Mouse (Mus musculus): Measurements from ENCODE around the gene Cfap157.

Cfap157 gene

GRCm38 (mm10) chr2:32784048-32784681 is at the start of gene Cfap157:
TSS of gene Cfap157 (minus strand) at chr2:32784428.
- in situ Hi-C loops (cut with MboI; ENCODE audit: low pct_unique_long_range_greater_than_20kb in 1 of 2, low sequenced_read_pairs in 2 of 2, unreplicated experiment in 1 of 2): loop anchor here in 1 of 2 experiments (5.0 kb wide), 1 partner anchor 68 kb away; no protein-coding TSS in a partner anchor

- in situ Hi-C loops (cut with MboI; ENCODE audit: low pct_unique_long_range_greater_than_20kb in 1 of 2, low sequenced_read_pairs in 2 of 2, unreplicated experiment in 1 of 2): no loop called here
Measured at GRCm38 (mm10) chr2:32828979-32829676, 44.9 kb upstream of the Cfap157 start.

- in situ Hi-C loops (cut with MboI; ENCODE audit: low pct_unique_long_range_greater_than_20kb in 1 of 2, low sequenced_read_pairs in 2 of 2, unreplicated experiment in 1 of 2): no loop called here
Measured at GRCm38 (mm10) chr2:32825796-32826195, 41.6 kb upstream of the Cfap157 start.

DNA sequence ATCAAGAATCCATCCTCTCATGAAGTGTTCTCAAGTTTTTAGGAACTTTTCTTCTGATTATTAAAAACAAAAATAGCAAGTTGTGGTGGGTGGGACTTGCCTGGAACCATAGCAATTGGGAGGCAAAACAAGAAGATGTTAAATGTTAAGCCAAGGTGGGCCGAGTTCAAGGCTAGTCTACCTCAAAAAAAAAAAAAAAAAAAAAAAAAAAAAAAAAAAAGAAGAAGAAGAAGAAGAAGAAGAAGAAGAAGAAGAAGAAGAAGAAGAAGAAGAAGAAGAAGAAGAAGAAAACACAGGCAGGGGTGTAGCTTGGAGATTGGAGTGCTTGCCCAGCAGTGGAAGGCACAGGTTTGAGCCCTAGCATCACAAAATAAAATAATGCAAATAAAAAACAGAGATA is 40.5 kb upstream of the Cfap157 start:
- in situ Hi-C loops (cut with MboI; ENCODE audit: low pct_unique_long_range_greater_than_20kb in 1 of 2, low sequenced_read_pairs in 2 of 2, unreplicated experiment in 1 of 2): no loop called here

- in situ Hi-C loops (cut with MboI; ENCODE audit: low pct_unique_long_range_greater_than_20kb in 1 of 2, low sequenced_read_pairs in 2 of 2, unreplicated experiment in 1 of 2): no loop called here
Measured at GRCm38 (mm10) chr2:32824181-32824580, 40.0 kb upstream of the Cfap157 start.

GRCm38 (mm10) chr2:32823579-32824154 is 39.4 kb upstream of the Cfap157 start:
- in situ Hi-C loops (cut with MboI; ENCODE audit: low pct_unique_long_range_greater_than_20kb in 1 of 2, low sequenced_read_pairs in 2 of 2, unreplicated experiment in 1 of 2): no loop called here

DNA sequence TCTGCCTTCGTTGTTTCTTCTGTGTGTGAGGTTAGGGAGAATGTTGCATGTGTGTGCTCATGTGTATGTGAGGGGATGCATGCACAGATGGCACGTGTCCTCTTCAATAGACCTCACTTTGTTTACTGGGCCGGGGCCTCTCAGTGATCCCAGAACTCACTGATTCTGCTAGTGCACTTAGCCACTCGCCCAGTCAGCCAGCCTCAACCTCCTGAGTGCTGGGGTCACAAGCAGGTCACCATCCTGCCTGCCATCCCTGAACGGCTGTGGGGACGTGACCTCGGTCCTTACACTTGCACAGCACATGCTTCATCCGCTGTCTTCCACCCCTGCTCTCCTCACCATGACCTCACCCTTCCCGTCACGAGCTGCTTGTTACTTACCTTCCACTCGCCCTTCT is 38.9 kb upstream of the Cfap157 start:
- in situ Hi-C loops (cut with MboI; ENCODE audit: low pct_unique_long_range_greater_than_20kb in 1 of 2, low sequenced_read_pairs in 2 of 2, unreplicated experiment in 1 of 2): no loop called here

GRCm38 (mm10) chr2:32822643-32823042 is 38.4 kb upstream of the Cfap157 start:
- in situ Hi-C loops (cut with MboI; ENCODE audit: low pct_unique_long_range_greater_than_20kb in 1 of 2, low sequenced_read_pairs in 2 of 2, unreplicated experiment in 1 of 2): no loop called here

- in situ Hi-C loops (cut with MboI; ENCODE audit: low pct_unique_long_range_greater_than_20kb in 1 of 2, low sequenced_read_pairs in 2 of 2, unreplicated experiment in 1 of 2): no loop called here
Measured at GRCm38 (mm10) chr2:32821041-32821802, 37.0 kb upstream of the Cfap157 start.

GRCm38 (mm10) chr2:32818208-32818607 is 34.0 kb upstream of the Cfap157 start:
- in situ Hi-C loops (cut with MboI; ENCODE audit: low pct_unique_long_range_greater_than_20kb in 1 of 2, low sequenced_read_pairs in 2 of 2, unreplicated experiment in 1 of 2): no loop called here

GRCm38 (mm10) chr2:32817589-32817988 is 33.4 kb upstream of the Cfap157 start:
- in situ Hi-C loops (cut with MboI; ENCODE audit: low pct_unique_long_range_greater_than_20kb in 1 of 2, low sequenced_read_pairs in 2 of 2, unreplicated experiment in 1 of 2): no loop called here

DNA sequence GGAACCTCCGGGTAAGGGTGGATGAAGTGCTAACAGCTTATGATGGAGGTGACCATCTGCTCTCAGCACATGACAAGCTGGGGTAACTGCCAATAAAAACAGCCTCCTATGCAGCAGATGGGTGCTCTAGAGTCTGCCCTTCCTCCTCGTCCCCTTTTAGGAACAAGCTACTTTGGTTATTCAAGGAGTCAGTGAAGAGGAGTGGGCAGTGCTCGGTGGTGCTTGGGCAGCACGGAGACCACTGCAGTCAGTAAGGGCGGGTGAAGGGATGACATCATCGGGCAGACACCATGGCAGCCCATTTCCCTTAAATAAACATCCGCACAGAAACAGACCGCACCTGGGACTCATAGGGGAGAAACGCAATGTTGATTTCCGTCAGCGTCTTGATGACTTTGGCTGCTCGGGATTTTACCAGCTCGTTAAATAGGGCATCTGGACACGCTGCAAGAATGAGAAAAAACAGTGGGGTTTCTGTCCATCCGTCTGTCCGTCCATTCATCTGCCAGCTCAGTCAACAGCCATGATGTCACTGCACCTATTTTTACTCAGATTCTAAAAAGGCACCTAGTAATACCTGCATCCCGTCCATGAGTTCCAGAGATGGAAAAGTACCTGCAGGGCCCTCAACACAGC is 32.8 kb upstream of the Cfap157 start:
- in situ Hi-C loops (cut with MboI; ENCODE audit: low pct_unique_long_range_greater_than_20kb in 1 of 2, low sequenced_read_pairs in 2 of 2, unreplicated experiment in 1 of 2): no loop called here

DNA sequence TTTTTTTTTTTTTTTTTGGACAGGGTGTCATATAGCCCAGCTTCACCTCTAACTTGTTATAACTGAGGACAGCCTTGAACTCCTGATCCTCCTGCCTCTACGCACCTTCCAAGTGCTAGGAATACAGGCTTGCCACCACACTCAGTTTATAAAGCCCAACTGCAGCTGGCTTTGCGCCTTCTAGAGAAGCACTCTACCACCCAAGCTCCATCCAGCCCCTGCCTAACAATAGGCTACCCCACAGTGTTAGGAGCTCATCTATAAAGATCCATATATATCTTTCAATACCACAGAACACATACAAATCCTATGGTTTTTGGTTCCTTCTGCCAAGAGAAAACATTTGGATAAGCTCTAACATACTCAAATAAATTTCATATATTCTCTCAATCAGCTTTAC is 32.3 kb upstream of the Cfap157 start:
- in situ Hi-C loops (cut with MboI; ENCODE audit: low pct_unique_long_range_greater_than_20kb in 1 of 2, low sequenced_read_pairs in 2 of 2, unreplicated experiment in 1 of 2): no loop called here

- in situ Hi-C loops (cut with MboI; ENCODE audit: low pct_unique_long_range_greater_than_20kb in 1 of 2, low sequenced_read_pairs in 2 of 2, unreplicated experiment in 1 of 2): no loop called here
Measured at GRCm38 (mm10) chr2:32811959-32812358, 27.7 kb upstream of the Cfap157 start.

- in situ Hi-C loops (cut with MboI; ENCODE audit: low pct_unique_long_range_greater_than_20kb in 1 of 2, low sequenced_read_pairs in 2 of 2, unreplicated experiment in 1 of 2): no loop called here
Measured at GRCm38 (mm10) chr2:32808816-32809566, 24.8 kb upstream of the Cfap157 start.

DNA sequence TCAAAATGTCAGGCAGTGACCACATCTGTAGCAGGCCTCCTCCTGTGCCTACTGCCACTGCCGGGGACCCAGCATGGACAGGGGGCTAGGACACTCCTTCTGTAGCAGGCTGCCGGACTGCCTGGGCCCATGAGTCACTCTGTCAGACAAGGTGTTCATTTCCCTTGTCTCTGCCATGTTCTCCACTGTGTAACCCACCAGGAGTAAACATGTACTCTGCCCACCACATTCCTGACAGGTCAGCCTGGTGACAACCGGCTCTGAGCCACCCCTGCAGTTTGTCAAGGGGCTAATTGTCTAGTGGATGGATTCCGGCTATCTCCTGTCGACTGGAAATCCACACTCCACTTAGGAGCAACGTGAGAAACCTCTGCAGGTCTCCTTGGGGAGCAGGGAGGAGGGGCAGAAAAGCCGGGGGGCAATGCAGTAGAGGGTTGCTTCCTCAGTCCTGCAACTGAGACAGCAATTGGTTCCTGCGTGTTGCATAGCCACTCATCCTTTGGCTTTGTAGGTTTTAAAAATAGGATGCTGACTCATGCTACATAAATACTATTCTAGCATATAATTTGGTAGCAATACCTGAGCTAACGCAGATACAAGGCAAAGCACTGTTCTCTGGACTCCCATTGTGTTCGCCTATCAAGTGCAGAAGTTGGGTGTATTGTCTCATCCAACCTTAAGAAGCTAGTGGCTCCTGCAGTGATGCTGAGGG is 14.2 kb upstream of the Cfap157 start:
- in situ Hi-C loops (cut with MboI; ENCODE audit: low pct_unique_long_range_greater_than_20kb in 1 of 2, low sequenced_read_pairs in 2 of 2, unreplicated experiment in 1 of 2): no loop called here

- in situ Hi-C loops (cut with MboI; ENCODE audit: low pct_unique_long_range_greater_than_20kb in 1 of 2, low sequenced_read_pairs in 2 of 2, unreplicated experiment in 1 of 2): no loop called here
Measured at GRCm38 (mm10) chr2:32795748-32796418, 11.7 kb upstream of the Cfap157 start.

Data from mouse embryonic stem cell (cell line).